Mouse (Mus musculus): ENCODE measurements around the gene Tmem183a.

The Tmem183a gene

GRCm38 (mm10) chr1:134318261-134318660 is 43.5 kb downstream of the Tmem183a start:
- DNase-seq, result no peak

- DNase-seq, result no peak
Measured at GRCm38 (mm10) chr1:134316361-134316760, 45.4 kb downstream of the Tmem183a start.

GRCm38 (mm10) chr1:134315181-134315580 is 46.6 kb downstream of the Tmem183a start:
- DNase-seq, result no peak

- no peak for DNase-seq
Measured at GRCm38 (mm10) chr1:134311760-134312159, 50.0 kb downstream of the Tmem183a start.

- DNase-seq, result no peak
Measured at GRCm38 (mm10) chr1:134310729-134311128, 51.0 kb downstream of the Tmem183a start.

- DNase-seq, result no peak
Measured at GRCm38 (mm10) chr1:134310291-134310690, 51.5 kb downstream of the Tmem183a start.

- DNase-seq, result peak in 1 of 2 experiments; percentile 28
Measured at GRCm38 (mm10) chr1:134307409-134307808, 54.4 kb downstream of the Tmem183a start.

- DNase-seq, result no peak
Measured at GRCm38 (mm10) chr1:134304940-134305339, 56.8 kb downstream of the Tmem183a start.

- no peak for DNase-seq
Measured at GRCm38 (mm10) chr1:134302568-134303238, 59.1 kb downstream of the Tmem183a start.

- no peak for DNase-seq
Measured at GRCm38 (mm10) chr1:134298636-134299411, 63.0 kb downstream of the Tmem183a start.

- no peak for DNase-seq
Measured at GRCm38 (mm10) chr1:134297265-134297664, 64.5 kb downstream of the Tmem183a start.

All from thymus, postnatal 36 days (tissue).